Mouse (Mus musculus) kidney, adult 2 months (tissue): ENCODE measurements at regions not wholly inside any gene's neighbourhood (a gene's known extent, or its start where the extent isn't known, plus 50 kb on each side); places are given as distances from the start of the nearest gene placed in this dataset.

ENCODE experiments used
- CTCF ChIP-seq: fragments of 200-500 bp; conservative IDR thresholded peaks from 2 replicates; pipeline ENCODE4 v1.5.1; 2011; ENCODE audit warnings: low read depth, mild to moderate bottlenecking, control low read depth, low read length, moderate library complexity, mixed read lengths; ENCODE audit not compliant: insufficient read depth, insufficient read length
- POLR2A ChIP-seq: fragments of 200-500 bp; IDR thresholded peaks from one replicate; pipeline ENCODE4 v1.6.1; 2011; ENCODE audit warnings: low read depth, low read length, control low read depth

GRCm38 (mm10) chr13:111958421-111958820 is 149.6 kb upstream of the Map3k1 start:
- TF ChIP-seq POLR2A (no peak), CTCF (no peak)
